Mouse (Mus musculus): ENCODE results near the gene Il17ra.
A peak's percentile ranks its signal among the peaks of the same experiment; 100 is the strongest.

- TF ChIP-seq CTCF (IDR thresholded peaks at IDR 0.05; ENCODE audit: borderline replicate concordance, control insufficient read depth, extremely low read depth, insufficient read depth, low read length, poor library complexity), result peak; percentile 22; the same call in 1 of the 2 replicates
- TF ChIP-seq POLR2A (IDR thresholded peaks at IDR 0.05; ENCODE audit: control insufficient read depth, extremely low read depth, insufficient read depth, low read length, poor library complexity), result peak; percentile 98
These were observed 68.2 kb downstream of the Il17ra start, which contains the start of gene Hdhd5 for GRCm38 (mm10) chr6:120531020-120531965.

Measured in thymus, adult 2 months (tissue).